Mouse (Mus musculus) MEL (cell line): ENCODE data around the gene D17Wsu92e.

Experiments used
- CTCF ChIP-seq, 3 experiments: IDR thresholded peaks in 2 of 3; conservative IDR thresholded peaks in 1 of 3; 2 replicates each; pipeline ENCODE4 v1.5.1; 2011 to 2012; ENCODE audit warnings: low read length in 3 of 3, low read depth in 2 of 3, mild to moderate bottlenecking in 2 of 3, improper control_type of control experiment in 1 of 3, inconsistent platforms in 1 of 3, mixed read lengths in 1 of 3, moderate library complexity in 1 of 3; ENCODE audit not compliant: control insufficient read depth in 1 of 3, insufficient read depth in 1 of 3, poor library complexity in 1 of 3, severe bottlenecking in 1 of 3
- GATA1 ChIP-seq: IDR thresholded peaks from 2 replicates; pipeline ENCODE4 v1.6.1; 2011; ENCODE audit warnings: low read depth, low read length, improper control_type of control experiment
- ZNF384 ChIP-seq: IDR thresholded peaks from 2 replicates; pipeline ENCODE4 v1.6.1; 2012; ENCODE audit warnings: low read depth, mild to moderate bottlenecking, inconsistent platforms, low read length, improper control_type of control experiment

DNA sequence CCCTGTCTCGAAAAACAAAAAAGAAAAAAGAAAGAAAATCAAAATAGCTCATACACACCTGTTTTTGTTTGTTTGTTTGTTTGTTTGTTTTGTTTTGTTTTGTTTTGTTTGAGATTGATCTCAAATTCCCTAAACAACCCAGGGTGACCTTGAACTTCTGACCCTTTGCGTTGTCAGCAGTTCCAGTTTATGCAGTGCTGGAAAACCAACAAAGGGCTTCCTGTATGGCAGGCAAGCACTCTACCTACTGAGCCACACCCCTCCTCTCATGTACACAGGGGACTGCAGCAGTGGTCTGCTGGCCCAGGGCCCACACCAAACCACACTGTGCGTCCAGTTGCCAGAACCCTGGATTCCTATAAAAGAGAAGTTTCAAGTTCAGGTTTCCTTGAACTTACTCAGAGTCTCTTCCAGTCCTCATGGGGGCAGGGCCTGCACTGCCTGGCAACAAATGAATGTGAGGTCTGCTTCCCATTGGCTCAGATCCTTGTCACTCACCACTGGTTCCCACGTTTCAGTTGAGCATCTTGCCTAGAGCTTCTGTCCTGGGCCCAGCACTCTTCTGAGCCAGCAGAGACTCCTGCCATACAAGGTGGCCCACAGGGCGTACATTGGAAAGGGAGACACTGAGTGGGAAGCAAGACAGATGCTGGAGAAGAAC, 116.4 kb downstream of the D17Wsu92e start:
- TF ChIP-seq CTCF (IDR thresholded peaks at IDR 0.05 in 2 of 3, conservative IDR thresholded peaks at IDR 0.05 in 1 of 3; ENCODE audit: control insufficient read depth in 1 of 3, insufficient read depth in 1 of 3, low read depth in 2 of 3, low read length in 3 of 3, poor library complexity in 1 of 3, severe bottlenecking in 1 of 3) (no peak), ZNF384 (no peak), GATA1 (no peak)
